ENCODE assay signal across 8 mouse cellular contexts in the genomic region with DNA sequence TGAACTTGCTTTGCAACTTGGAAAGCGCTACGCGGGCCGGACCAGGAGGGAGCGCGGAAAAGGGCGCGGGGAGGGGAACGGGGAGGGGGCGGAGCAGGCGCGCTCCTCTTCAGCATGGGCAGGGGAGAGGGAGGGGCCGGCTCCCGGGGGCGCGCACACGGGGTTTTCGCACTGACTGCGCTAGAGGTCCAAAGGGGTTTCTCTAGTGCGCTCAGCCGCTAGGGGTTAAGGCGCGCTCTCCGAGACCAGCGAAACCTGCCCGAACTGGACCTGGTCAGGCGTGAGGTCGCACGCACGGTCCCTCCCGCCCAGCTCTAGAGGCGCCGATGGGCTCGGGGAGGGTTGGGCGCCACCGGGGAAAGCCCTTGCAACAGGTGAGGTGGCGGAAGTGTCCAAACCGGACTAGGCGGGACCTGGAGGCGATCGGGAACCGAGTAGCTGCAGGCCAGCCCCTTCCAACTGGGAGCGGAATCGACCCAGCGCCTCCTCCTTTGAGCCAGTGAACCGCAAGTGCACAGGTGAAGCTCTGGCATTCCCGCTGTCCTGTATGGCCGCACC. TPM values are rescaled to one million over a fixed set of nuclear protein-coding genes. Genes with fewer than 3 reads are reported as not detected.
DNase-seq lines count a peak whose midpoint lies in the region; ATAC-seq and TF ChIP-seq lines count a peak whose summit lies in the region.

No protein-coding gene starts in this region.

- peak overlapping the region; percentile 64 for H3K4me3 ChIP-seq in cortical plate, adult 2 months (ENCODE audit: insufficient read depth, low read length)
- peak overlapping the region; percentile 58 for H3K4me3 ChIP-seq in hindbrain, postnatal 0 days (ENCODE audit: low read length)
- H3K4me3 ChIP-seq in liver, adult 2 months (ENCODE audit: insufficient read depth, low read depth, low read length): peak overlapping the region; percentile 65

- no peaks in the 10 kb centered on the region for H3K9me3 ChIP-seq in hindbrain, postnatal 0 days (ENCODE audit: low read length)

- peak; percentile 16 to 27 for DNase-seq in cerebellum, postnatal 14 days
- no peak for DNase-seq in cerebellum, adult 9-10 months
- DNase-seq in gastrocnemius, postnatal 36 days: peak; percentile 5 to 15
- peak; percentile 57 for DNase-seq in hindbrain, postnatal 0 days (ENCODE audit: low spot score)
- peak; percentile 77 for DNase-seq in liver, adult 2 months (ENCODE audit: extremely low read depth, low read depth, low spot score)
- DNase-seq in neural tube, embryonic 10.5 days (ENCODE audit: extremely low spot score, low spot score): peak; percentile 66
- DNase-seq in urinary bladder, postnatal 14 days (ENCODE audit: low spot score): peak; percentile 69

- ATAC-seq in hindbrain, postnatal 0 days: peak; percentile 92

- WGBS in hindbrain, postnatal 0 days: 23% methylated on average over 43 of the region's 48 CpGs
- 0% methylated on average over 30 of the region's 48 CpGs for whole genome bisulfite sequencing in liver, adult 2 months

- no peaks in the 10 kb centered on the region; the same call in 1 of the 2 replicates for H3K79me2 ChIP-seq in liver, adult 2 months (ENCODE audit: control insufficient read depth, insufficient read depth, low read length)

- peak overlapping the region; percentile 58 for H3K4me2 ChIP-seq in hindbrain, postnatal 0 days (ENCODE audit: low read depth, low read length)

- intact Hi-C loops in gastrocnemius, postnatal 36 days (cut with DNase I): no loop called here

- peak overlapping the region; percentile 41 for H3K9ac ChIP-seq in hindbrain, postnatal 0 days (replicated peaks; ENCODE audit: low read length)
- peak overlapping the region; percentile 94 for H3K9ac ChIP-seq in liver, adult 2 months (ENCODE audit: low read depth, low read length)

- no peaks in the 10 kb centered on the region for H3K36me3 ChIP-seq in hindbrain, postnatal 0 days (ENCODE audit: insufficient read depth, low read length)
- no peaks in the 10 kb centered on the region for H3K36me3 ChIP-seq in liver, adult 2 months (ENCODE audit: control insufficient read depth, insufficient read depth, low read length)

- no peak for TF ChIP-seq CTCF in cortical plate, adult 2 months (IDR thresholded peaks at IDR 0.05; ENCODE audit: extremely low read depth, insufficient read depth, low read length)
- TF ChIP-seq CTCF in hindbrain, postnatal 0 days (IDR thresholded peaks at IDR 0.05; ENCODE audit: low read depth): no peak
- TF ChIP-seq CTCF in liver, adult 2 months (IDR thresholded peaks at IDR 0.05; ENCODE audit: low read depth, low read length): no peak

- peaks cover 10% of the 10 kb centered on the region for H3K27me3 ChIP-seq in hindbrain, postnatal 0 days (ENCODE audit: insufficient read depth, low read length)
- no peaks in the 10 kb centered on the region for H3K27me3 ChIP-seq in liver, adult 2 months (ENCODE audit: control insufficient read depth, insufficient read depth, low read length)

- no peaks in the 10 kb centered on the region for H3K4me1 ChIP-seq in cortical plate, adult 2 months (ENCODE audit: control insufficient read depth, insufficient read depth, low read length)
- H3K4me1 ChIP-seq in hindbrain, postnatal 0 days (ENCODE audit: insufficient read depth, low read length): no peaks in the 10 kb centered on the region
- H3K4me1 ChIP-seq in liver, adult 2 months (ENCODE audit: control insufficient read depth, insufficient read depth, low read length): peaks cover 6% of the 10 kb centered on the region; the same call in 1 of the 2 replicates

- no peak for TF ChIP-seq POLR2A in cortical plate, adult 2 months (IDR thresholded peaks at IDR 0.05; ENCODE audit: extremely low read depth, insufficient read depth, low read length)
- 0 out of 2 replicates have a peak, but pooled peaks have one; percentile 12 for TF ChIP-seq POLR2A in liver, adult 2 months (IDR thresholded peaks at IDR 0.05; ENCODE audit: extremely low read depth, insufficient read depth, low read length)

- no peak overlapping the region for H3K27ac ChIP-seq in cortical plate, adult 2 months (ENCODE audit: insufficient read depth, low read length)
- H3K27ac ChIP-seq in hindbrain, postnatal 0 days: peak overlapping the region; percentile 11; the same call in 1 of the 2 replicates
- H3K27ac ChIP-seq in liver, adult 2 months (replicated peaks; ENCODE audit: insufficient read depth, low read depth, low read length): peak overlapping the region; percentile 87

RNA-seq across cellular contexts. Expression of a gene that starts 0.4 kb away (rescaled TPM):
- 68.4 and 69.0 TPM in 2 replicates for polyA plus RNA-seq in cortical plate, adult 2 months (2012; rRNA removed)
- total RNA-seq in gastrocnemius, postnatal 36 days (2021): 1 to 10 TPM; 1.0 to 1.8 TPM
- 294 and 337 TPM in 2 replicates for total RNA-seq in hindbrain, postnatal 0 days (2014; rRNA removed)
- 114 and 120 TPM in 2 replicates for polyA plus RNA-seq in hindbrain, postnatal 0 days (2015; fragmentation: Nextera tagmentation; extraction: Ambion mirVana)
- 8.6 and 10.8 TPM in 2 replicates for total RNA-seq in liver, adult 2 months (2014; rRNA removed)
- polyA plus RNA-seq in liver, adult 2 months (2012; rRNA removed): 3.9 and 5.9 TPM in 2 replicates

RNA-seq across cellular contexts. Expression of a gene that starts 12.0 kb away (rescaled TPM):
- 0.15 and 0.29 TPM in 2 replicates for polyA plus RNA-seq in cortical plate, adult 2 months (2012; rRNA removed)
- total RNA-seq in gastrocnemius, postnatal 36 days (2021): not detected
- total RNA-seq in hindbrain, postnatal 0 days (2014; rRNA removed): 1.6 TPM in 1 of 2 replicates, not detected in the other
- 0.25 and 0.37 TPM in 2 replicates for polyA plus RNA-seq in hindbrain, postnatal 0 days (2015; fragmentation: Nextera tagmentation; extraction: Ambion mirVana)
- total RNA-seq in liver, adult 2 months (2014; rRNA removed): 0.34 TPM in 1 of 2 replicates, not detected in the other
- not detected in 2 replicates for polyA plus RNA-seq in liver, adult 2 months (2012; rRNA removed)

Comparison
In these comparisons a context has a peak if more than half of its experiments do, and no peak if none do; other contexts are left out.
1. RNA of a gene that starts 0.4 kb away (total RNA-seq): 294 to 337 TPM in hindbrain, postnatal 0 days; 8.6 to 10.8 TPM in liver, adult 2 months and 1.0 to 1.8 TPM in gastrocnemius, postnatal 36 days; every median in the first group is over 10 times any median in the second.
2. Peak in every context shown above with its lines, with median percentiles within 50 percentile points of each other: H3K4me3 ChIP-seq.